Mouse (Mus musculus): ENCODE measurements around the gene Cux2. TPM values are rescaled to one million over a fixed set of nuclear protein-coding genes. Genes with fewer than 3 reads are reported as not detected.

Gene Cux2
- polyA plus RNA-seq, 1 experiment from 2014 or later: 2.7 TPM

GRCm38 (mm10) chr5:121807186-121807585, 242.7 kb downstream of the Cux2 start:
- Histone ChIP-seq H3K4me3 (no peak overlapping the region), H3K36me3 (peaks cover 90% of the 10 kb centered on the region), H3K9me3 (replicated peaks) (no peaks in the 10 kb centered on the region), H3K27ac (no peak overlapping the region), H3K27me3 (replicated peaks) (no peaks in the 10 kb centered on the region), H3K9ac (no peak overlapping the region), H3K4me1 (peaks cover 21% of the 10 kb centered on the region; the same call in 1 of the 2 replicates), H3K4me2 (no peak overlapping the region)
- ATAC-seq: no peak
- WGBS (ENCODE audit: insufficient replicate concordance): 78% methylated on average over 3 of the region's 3 CpGs

Small RNAs within 50 kb of the gene (microRNA-seq; reads per million reads assigned to microRNA genes)
- not detected for gene Mir7031

Other genes starting within 250 kb of the Cux2 start
- 13.0 TPM in 2 replicates for gene Sh2b3, start 212.5 kb downstream of the Cux2 start, polyA plus RNA-seq (2016; fragmentation: Nextera tagmentation; extraction: Ambion mirVana)
- gene Pheta1, start 201.1 kb downstream of the Cux2 start, polyA plus RNA-seq (2016; fragmentation: Nextera tagmentation; extraction: Ambion mirVana): 6.6 and 7.3 TPM in 2 replicates
- 0.35 and 2.5 TPM in 2 replicates for gene Myl2, start 50.8 kb upstream of the Cux2 start, polyA plus RNA-seq (2016; fragmentation: Nextera tagmentation; extraction: Ambion mirVana)
- not detected in 2 replicates for gene Ccdc63, start 90.7 kb upstream of the Cux2 start, polyA plus RNA-seq (2016; fragmentation: Nextera tagmentation; extraction: Ambion mirVana)
- gene Ppp1cc, start 108.2 kb upstream of the Cux2 start, polyA plus RNA-seq (2016; fragmentation: Nextera tagmentation; extraction: Ambion mirVana): 228 and 229 TPM in 2 replicates
- gene Hvcn1, start 156.7 kb upstream of the Cux2 start, polyA plus RNA-seq (2016; fragmentation: Nextera tagmentation; extraction: Ambion mirVana): 1.8 and 2.1 TPM in 2 replicates
- gene Tctn1, start 214.4 kb upstream of the Cux2 start, polyA plus RNA-seq (2016; fragmentation: Nextera tagmentation; extraction: Ambion mirVana): 1.2 and 1.7 TPM in 2 replicates
- gene Pptc7, start 234.3 kb upstream of the Cux2 start, polyA plus RNA-seq (2016; fragmentation: Nextera tagmentation; extraction: Ambion mirVana): 6.1 and 6.8 TPM in 2 replicates